In genomic region chr10:117045175-117046056, GRCm38 (mm10) we compare ENCODE assay signal across 7 mouse cellular contexts. TPM values are rescaled to one million over a fixed set of nuclear protein-coding genes. Genes with fewer than 3 reads are reported as not detected.
DNase-seq lines count a peak whose midpoint lies in the region; ATAC-seq and TF ChIP-seq lines count a peak whose summit lies in the region.

Gene Lrrc10 (plus strand): TSS chr10:117045341.

- WGBS in heart, adult 2 months, result 19% methylated on average over 40 of the region's 40 CpGs
- WGBS in intestine, postnatal 0 days, result 47% methylated on average over 40 of the region's 40 CpGs
- WGBS in midbrain, embryonic 13.5 days, result 50% methylated on average over 40 of the region's 40 CpGs

- no peaks in the 10 kb centered on the region for H3K79me2 ChIP-seq in heart, adult 2 months (replicated peaks; ENCODE audit: control insufficient read depth, insufficient read depth, low read length)

- H3K9ac ChIP-seq in heart, adult 2 months (ENCODE audit: low read depth, low read length), result peak within 1 kb of the TSS; percentile 72
- H3K9ac ChIP-seq in intestine, postnatal 0 days (ENCODE audit: low read depth, low read length), result no peak within 1 kb of the TSS
- 0 out of 2 replicates have a peak within 1 kb of the TSS, but pooled peaks have one; percentile 21 for H3K9ac ChIP-seq in midbrain, embryonic 13.5 days (replicated peaks)

- peak within 1 kb of the TSS; percentile 76 for H3K27ac ChIP-seq in heart, adult 2 months
- no peak within 1 kb of the TSS for H3K27ac ChIP-seq in intestine, postnatal 0 days (ENCODE audit: low read depth, low read length)
- H3K27ac ChIP-seq in midbrain, embryonic 13.5 days, result no peak within 1 kb of the TSS
- H3K27ac ChIP-seq in gastrocnemius, adult 2 months, result no peak within 1 kb of the TSS

- intact Hi-C loops in heart, adult 2 months (cut with DNase I), result no loop called here
- intact Hi-C loops in gastrocnemius, adult 2 months (cut with DNase I), result no loop called here

- peaks cover 5% of the 10 kb centered on the region for H3K36me3 ChIP-seq in heart, adult 2 months (ENCODE audit: control insufficient read depth, insufficient read depth, low read length)
- H3K36me3 ChIP-seq in intestine, postnatal 0 days (ENCODE audit: control insufficient read depth, insufficient read depth), result peaks cover 15% of the 10 kb centered on the region; the same call in 1 of the 2 replicates
- peaks cover 20% of the 10 kb centered on the region for H3K36me3 ChIP-seq in midbrain, embryonic 13.5 days

- peaks cover 2% of the 10 kb centered on the region for H3K4me1 ChIP-seq in heart, adult 2 months (ENCODE audit: control insufficient read depth, insufficient read depth, low read length)
- H3K4me1 ChIP-seq in intestine, postnatal 0 days (replicated peaks; ENCODE audit: control insufficient read depth, insufficient read depth, low read length), result no peaks in the 10 kb centered on the region
- peaks cover 12% of the 10 kb centered on the region for H3K4me1 ChIP-seq in midbrain, embryonic 13.5 days (replicated peaks)

- no peak for ATAC-seq in intestine, postnatal 0 days
- 0 out of 2 replicates have a peak, but pooled peaks have one; percentile 24 for ATAC-seq in midbrain, embryonic 13.5 days

- peak; percentile 43 for DNase-seq in ZHBTc4 (ENCODE audit: low read depth, low spot score)
- peak; percentile 58 for DNase-seq in cerebellum, adult 18-20 months
- DNase-seq in heart, adult 2 months, result peak; percentile 53
- DNase-seq in gastrocnemius, adult 2 months, result no peak
- no peak for DNase-seq in lung, adult 18-20 months

- H3K4me2 ChIP-seq in intestine, postnatal 0 days (replicated peaks; ENCODE audit: low read depth), result peak within 1 kb of the TSS; percentile 6; the same call in 1 of the 2 replicates
- peak within 1 kb of the TSS; percentile 31 for H3K4me2 ChIP-seq in midbrain, embryonic 13.5 days (replicated peaks)

- no peaks in the 10 kb centered on the region for H3K9me3 ChIP-seq in intestine, postnatal 0 days (ENCODE audit: control insufficient read depth)
- no peaks in the 10 kb centered on the region for H3K9me3 ChIP-seq in midbrain, embryonic 13.5 days

- H3K4me3 ChIP-seq in heart, adult 2 months, result peak within 1 kb of the TSS; percentile 44
- no peak within 1 kb of the TSS for H3K4me3 ChIP-seq in intestine, postnatal 0 days (ENCODE audit: low read depth, low read length)
- H3K4me3 ChIP-seq in midbrain, embryonic 13.5 days (replicated peaks), result no peak within 1 kb of the TSS
- no peak within 1 kb of the TSS for H3K4me3 ChIP-seq in gastrocnemius, adult 2 months

- no peak for TF ChIP-seq CTCF in heart, adult 2 months (IDR thresholded peaks at IDR 0.05)
- no peak for TF ChIP-seq CTCF in intestine, postnatal 0 days (IDR thresholded peaks at IDR 0.05; ENCODE audit: low read depth)
- TF ChIP-seq CTCF in gastrocnemius, adult 2 months (IDR thresholded peaks at IDR 0.05), result no peak

- peak; percentile 94 for TF ChIP-seq POLR2A in heart, adult 2 months (IDR thresholded peaks at IDR 0.05; ENCODE audit: insufficient read depth, low read depth, low read length)

- peak; percentile 86 for TF ChIP-seq EP300 in heart, adult 2 months (IDR thresholded peaks at IDR 0.05; ENCODE audit: insufficient read depth, low read depth, low read length)

- no peaks in the 10 kb centered on the region for H3K27me3 ChIP-seq in heart, adult 2 months (ENCODE audit: control insufficient read depth, insufficient read depth, low read length)
- H3K27me3 ChIP-seq in intestine, postnatal 0 days (replicated peaks; ENCODE audit: control insufficient read depth, insufficient read depth, low read length), result no peaks in the 10 kb centered on the region
- H3K27me3 ChIP-seq in midbrain, embryonic 13.5 days, result no peaks in the 10 kb centered on the region

RNA-seq across cellular contexts. Expression of gene Lrrc10, which starts in this region (rescaled TPM):
- 100 to 1,000 TPM; 148 to 208 TPM for total RNA-seq in heart, adult 2 months (2021)
- polyA plus RNA-seq in heart, adult 2 months (2012; rRNA removed), result 266 and 368 TPM in 2 replicates
- not detected in 2 replicates for polyA plus RNA-seq in intestine, postnatal 0 days (2015; fragmentation: Nextera tagmentation; extraction: Ambion mirVana)
- polyA plus RNA-seq in midbrain, embryonic 13.5 days (2015; fragmentation: Nextera tagmentation; extraction: Ambion mirVana), result not detected in 2 replicates
- total RNA-seq in gastrocnemius, adult 2 months (2021), result under 1 TPM in 1 of 2 experiments, not detected in 1; 0.17 TPM

Comparison
In these comparisons a context has a peak if more than half of its experiments do, and no peak if none do; other contexts are left out.
1. RNA of gene Lrrc10 (total RNA-seq): 148 to 208 TPM in heart, adult 2 months; 0.17 TPM in gastrocnemius, adult 2 months; every median in the first group is over 100 times any median in the second.
2. RNA of gene Lrrc10 (polyA plus RNA-seq): 266 to 368 TPM in heart, adult 2 months; not detected in intestine, postnatal 0 days and not detected in midbrain, embryonic 13.5 days; every median in the first group is over 100 times any median in the second.
3. Peak in ATAC-seq, H3K9ac ChIP-seq and H3K4me2 ChIP-seq in midbrain, embryonic 13.5 days; RNA of the gene not detected or under 1 TPM.
4. DNase-seq: peak in ZHBTc4 (single experiment), cerebellum, adult 18-20 months (2 of 2) and heart, adult 2 months (2 of 2); none in gastrocnemius, adult 2 months (single experiment) and lung, adult 18-20 months (0 of 2).